Mouse (Mus musculus) E14TG2a.4 (cell line): ENCODE results near the gene A130010J15Rik.

ENCODE experiments used
- H3K27me3 ChIP-seq: 2 replicates; pipeline ENCODE4 v1.6.1; 2014; ENCODE audit warnings: low read length, control low read depth; ENCODE audit not compliant: insufficient read depth
- H3K36me3 ChIP-seq: 2 replicates; pipeline ENCODE4 v1.6.1; 2014; ENCODE audit warnings: low read length, control low read depth; ENCODE audit not compliant: insufficient read depth
- H3K4me1 ChIP-seq: replicated peaks from 2 replicates; pipeline ENCODE4 v1.6.1; 2014; ENCODE audit warnings: low read depth, low read length, control low read depth
- H3K4me3 ChIP-seq: replicated peaks from 2 replicates; pipeline ENCODE4 v1.5.1; 2014; ENCODE audit warnings: mild to moderate bottlenecking, low read length
- H3K9me3 ChIP-seq: 2 replicates; pipeline ENCODE4 v1.6.1; 2014; ENCODE audit warnings: low read length, control low read depth
- CTCF ChIP-seq: conservative IDR thresholded peaks from 2 replicates; pipeline ENCODE4 v1.5.1; 2014; ENCODE audit warnings: low read length
- NANOG ChIP-seq: IDR thresholded peaks from 2 replicates; pipeline ENCODE4 v1.6.1; 2014; ENCODE audit warnings: borderline replicate concordance, low read length, mixed read lengths
- POU5F1 ChIP-seq: IDR thresholded peaks from 2 replicates; pipeline ENCODE4 v1.6.1; 2014; ENCODE audit warnings: low read length, borderline replicate concordance

The A130010J15Rik gene

GRCm38 (mm10) chr1:193189151-193189621 is 21.3 kb downstream of the A130010J15Rik start:
- H3K4me1 ChIP-seq: peaks cover 13% of the 10 kb centered on the region
- TF ChIP-seq CTCF (no peak), NANOG (no peak), POU5F1 (no peak)
- H3K9me3 ChIP-seq: no peaks in the 10 kb centered on the region
- no peaks in the 10 kb centered on the region for H3K36me3 ChIP-seq
- 0 out of 2 replicates have a peak, but pooled peaks cover 6% of the 10 kb centered on the region for H3K27me3 ChIP-seq
- H3K4me3 ChIP-seq: no peak overlapping the region

- TF ChIP-seq CTCF: no peak
- TF ChIP-seq NANOG: no peak
- TF ChIP-seq POU5F1: no peak
- Histone ChIP-seq H3K9me3 (no peaks in the 10 kb centered on the region), H3K4me3 (no peak overlapping the region), H3K27me3 (0 out of 2 replicates have a peak, but pooled peaks cover under 1% of the 10 kb centered on the region), H3K36me3 (no peaks in the 10 kb centered on the region), H3K4me1 (peaks cover 13% of the 10 kb centered on the region)
These were observed 21.9 kb downstream of the A130010J15Rik start for GRCm38 (mm10) chr1:193189771-193190170.

GRCm38 (mm10) chr1:193191675-193192283 is 23.9 kb downstream of the A130010J15Rik start:
- no peak overlapping the region for H3K4me3 ChIP-seq
- peaks cover 13% of the 10 kb centered on the region for H3K4me1 ChIP-seq

GRCm38 (mm10) chr1:193194416-193195140 is 26.7 kb downstream of the A130010J15Rik start:
- Histone ChIP-seq H3K9me3 (no peaks in the 10 kb centered on the region), H3K4me1 (peaks cover 3% of the 10 kb centered on the region; the same call in 1 of the 2 replicates), H3K27me3 (peaks cover 9% of the 10 kb centered on the region; the same call in 1 of the 2 replicates), H3K4me3 (no peak overlapping the region), H3K36me3 (no peaks in the 10 kb centered on the region)
- TF ChIP-seq POU5F1 (no peak), NANOG (no peak), CTCF (no peak)

More at GRCm38 (mm10) chr1:193191675-193192283, 23.9 kb downstream of the A130010J15Rik start:
- Histone ChIP-seq H3K9me3 (no peaks in the 10 kb centered on the region), H3K27me3 (no peaks in the 10 kb centered on the region), H3K36me3 (no peaks in the 10 kb centered on the region)
- TF ChIP-seq CTCF (no peak), POU5F1 (no peak), NANOG (no peak)

- TF ChIP-seq NANOG (no peak), CTCF (no peak), POU5F1 (no peak)
- no peaks in the 10 kb centered on the region for H3K9me3 ChIP-seq
These were observed 27.4 kb downstream of the A130010J15Rik start for GRCm38 (mm10) chr1:193195169-193195810.

GRCm38 (mm10) chr1:193197494-193198205 is 29.8 kb downstream of the A130010J15Rik start:
- peaks cover 9% of the 10 kb centered on the region; the same call in 1 of the 2 replicates for H3K27me3 ChIP-seq
- H3K36me3 ChIP-seq: no peaks in the 10 kb centered on the region
- TF ChIP-seq CTCF: no peak
- no peak for TF ChIP-seq NANOG
- no peak for TF ChIP-seq POU5F1
- H3K4me1 ChIP-seq: no peaks in the 10 kb centered on the region
- H3K4me3 ChIP-seq: no peak overlapping the region
- H3K9me3 ChIP-seq: no peaks in the 10 kb centered on the region

More at GRCm38 (mm10) chr1:193195169-193195810, 27.4 kb downstream of the A130010J15Rik start:
- Histone ChIP-seq H3K4me1 (no peaks in the 10 kb centered on the region), H3K27me3 (peaks cover 9% of the 10 kb centered on the region; the same call in 1 of the 2 replicates), H3K36me3 (no peaks in the 10 kb centered on the region), H3K4me3 (no peak overlapping the region)

GRCm38 (mm10) chr1:193198312-193198711 is 30.5 kb downstream of the A130010J15Rik start:
- no peaks in the 10 kb centered on the region for H3K9me3 ChIP-seq
- H3K27me3 ChIP-seq: peaks cover 9% of the 10 kb centered on the region; the same call in 1 of the 2 replicates
- H3K4me3 ChIP-seq: no peak overlapping the region
- H3K4me1 ChIP-seq: no peaks in the 10 kb centered on the region
- TF ChIP-seq NANOG: no peak
- H3K36me3 ChIP-seq: no peaks in the 10 kb centered on the region

- TF ChIP-seq NANOG (no peak), POU5F1 (no peak), CTCF (no peak)
- peaks cover 9% of the 10 kb centered on the region; the same call in 1 of the 2 replicates for H3K27me3 ChIP-seq
These were observed 33.0 kb downstream of the A130010J15Rik start for GRCm38 (mm10) chr1:193200640-193201382.

More at GRCm38 (mm10) chr1:193200640-193201382, 33.0 kb downstream of the A130010J15Rik start:
- no peaks in the 10 kb centered on the region for H3K36me3 ChIP-seq
- no peak overlapping the region for H3K4me3 ChIP-seq
- no peaks in the 10 kb centered on the region for H3K4me1 ChIP-seq
- no peaks in the 10 kb centered on the region for H3K9me3 ChIP-seq
